Mouse (Mus musculus) spleen, adult 18-20 months (tissue): ENCODE data around the gene Cds1.

Source experiments
- DNase-seq, 2 experiments: peaks; one replicate each; pipeline ENCODE4 v3.0.0; 2022; ENCODE audit warnings: mixed read lengths in 2 of 2

The Cds1 gene

DNA sequence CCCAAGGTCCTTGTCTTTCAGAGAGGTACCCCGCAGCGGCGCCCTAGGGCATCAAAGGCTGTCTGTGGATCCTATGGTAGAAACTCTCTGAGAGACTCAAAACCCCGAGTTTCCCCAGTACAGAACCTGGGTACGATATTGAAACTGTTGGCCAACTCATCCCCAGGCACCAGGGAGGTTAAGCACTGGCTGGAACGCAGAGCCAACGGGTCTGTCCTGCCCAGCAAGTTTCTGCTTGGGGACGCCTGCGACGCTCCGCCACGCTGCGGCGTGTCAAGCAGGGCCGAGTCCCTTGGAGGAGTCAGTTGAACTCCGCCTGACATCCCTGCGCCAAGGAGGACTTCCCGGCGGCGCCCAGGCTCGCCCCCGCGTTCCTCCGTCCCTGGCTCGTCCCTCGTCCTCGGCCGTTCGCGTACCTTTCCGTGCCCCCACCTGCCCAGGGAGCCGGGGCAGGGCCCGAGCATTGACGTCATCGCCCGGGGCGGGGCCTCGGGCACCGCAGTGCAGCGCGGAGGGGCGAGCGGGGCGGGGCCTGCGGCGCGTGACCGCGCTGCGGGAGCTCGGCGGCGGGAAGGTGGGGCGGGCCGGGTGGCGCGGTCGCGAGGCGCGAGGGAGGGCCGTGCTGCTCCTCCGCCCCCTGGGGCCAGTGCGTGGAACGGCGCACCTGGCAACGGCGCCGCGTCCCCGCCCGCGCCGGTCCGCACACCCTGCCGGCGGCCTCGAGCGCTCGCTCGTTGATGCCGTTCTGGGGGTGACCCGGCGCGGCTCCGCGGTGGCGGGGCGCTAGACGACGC lies at the start of gene Cds1:
Gene Cds1, plus strand, starts transcription at position 577 of the 794 bp plus-strand sequence.
- peak; percentile 41 to 63 for DNase-seq

DNA sequence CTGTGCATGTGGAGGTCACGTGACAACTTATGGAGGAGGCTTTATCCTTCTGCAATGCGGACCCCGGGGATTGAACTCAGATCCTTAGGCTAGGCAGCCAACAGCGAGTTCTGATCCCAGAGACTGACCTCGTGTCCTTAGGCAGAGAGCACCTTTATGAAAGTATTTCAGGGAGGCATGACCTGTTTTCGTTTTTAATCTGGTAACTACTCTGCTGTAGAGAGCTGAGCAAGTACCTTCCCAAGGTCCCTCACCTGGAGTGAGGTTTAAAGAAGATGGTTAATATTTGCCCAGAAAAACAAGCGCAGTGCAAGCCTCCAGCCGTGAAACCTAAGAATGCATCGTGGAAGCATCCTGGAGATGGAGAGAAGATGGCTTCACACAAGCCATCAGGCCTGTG lies 40.7 kb upstream of the Cds1 start:
- DNase-seq: no peak

DNA sequence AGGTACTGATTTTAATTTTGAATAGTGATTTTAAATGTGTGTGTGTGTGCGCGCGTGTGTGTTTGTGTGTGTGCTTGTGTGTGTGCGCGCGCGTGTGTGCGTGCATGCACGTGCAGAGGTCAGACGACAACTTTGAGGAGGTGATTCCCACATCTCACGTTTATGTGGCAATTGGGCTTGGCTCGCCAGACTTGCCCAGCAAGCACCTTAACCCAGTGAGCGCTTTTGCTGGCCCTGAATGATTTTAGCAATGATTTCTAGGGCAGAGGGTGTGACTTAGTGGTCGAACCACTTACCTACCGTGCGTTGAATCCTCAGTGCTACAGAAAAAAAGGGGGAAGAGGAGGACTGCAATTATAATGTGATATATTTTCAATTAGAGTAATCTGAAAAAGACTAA lies 40.2 kb upstream of the Cds1 start:
- DNase-seq: no peak

DNA sequence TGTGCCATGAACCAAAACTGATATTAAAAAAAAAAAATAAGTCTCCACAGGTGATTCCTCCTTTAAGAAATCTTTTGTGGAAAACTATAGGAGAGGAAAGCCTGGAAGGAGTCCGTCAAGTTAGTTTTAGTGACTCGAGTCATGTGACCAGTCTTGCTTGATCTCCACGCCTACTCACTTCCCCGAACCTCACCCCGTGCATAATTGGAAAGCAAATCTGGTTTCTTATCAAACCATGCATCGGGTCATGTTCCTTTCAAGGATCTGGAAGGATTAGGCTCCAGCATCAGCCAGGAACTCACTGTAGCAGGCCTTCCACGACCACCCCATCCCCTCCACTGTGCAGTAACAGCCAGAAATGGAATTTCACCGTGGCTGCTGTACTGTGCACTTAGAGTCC lies 39.2 kb upstream of the Cds1 start:
- DNase-seq: no peak

DNA sequence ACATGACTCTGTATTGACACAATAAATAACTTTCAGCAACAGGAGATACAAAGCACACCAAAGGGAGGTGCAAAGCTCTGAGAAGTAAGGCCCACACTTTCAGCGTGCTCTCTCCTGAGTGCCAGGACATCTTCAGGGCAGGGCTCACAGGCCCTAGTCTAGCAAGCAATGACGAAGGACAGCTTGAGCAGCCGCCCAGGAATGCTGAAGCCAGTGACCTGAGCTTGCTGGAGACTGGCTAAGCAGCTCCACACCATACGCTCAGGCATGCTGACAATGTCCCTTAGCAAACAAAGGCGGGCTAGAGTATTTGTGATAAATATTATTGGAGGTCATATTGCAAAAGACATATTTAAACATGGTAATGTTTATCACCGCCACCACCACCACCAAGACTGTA lies 38.6 kb upstream of the Cds1 start:
- no peak for DNase-seq

DNA sequence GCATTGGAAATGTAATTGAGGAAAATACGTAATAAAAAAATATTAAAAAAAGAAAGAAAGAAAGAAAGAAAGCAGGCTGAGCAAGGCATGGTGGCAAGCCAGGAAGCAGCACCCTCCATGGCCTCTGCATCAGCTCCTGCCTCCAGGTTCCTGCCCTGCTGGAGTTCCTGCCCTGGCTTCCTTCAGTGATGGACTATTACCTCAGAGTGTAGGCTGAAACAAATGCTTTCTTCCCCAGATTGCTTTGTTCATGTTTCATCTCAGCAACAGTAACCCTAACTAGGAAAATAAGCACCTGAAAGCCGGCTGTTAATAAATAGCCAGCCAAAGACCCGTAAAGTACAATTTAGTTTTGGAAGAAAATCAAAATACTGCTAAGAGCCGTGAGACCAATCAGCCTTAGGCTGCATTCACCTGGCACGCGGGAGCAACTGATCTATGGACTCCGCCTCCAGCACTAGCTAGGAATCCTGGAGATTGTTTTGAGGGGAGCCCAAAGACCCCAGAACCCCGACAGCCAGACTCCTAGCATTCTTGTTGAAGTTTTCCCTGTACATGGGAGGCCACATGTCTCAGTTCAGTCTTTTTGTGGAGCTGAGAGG lies 36.5 kb upstream of the Cds1 start:
- no peak for DNase-seq

DNA sequence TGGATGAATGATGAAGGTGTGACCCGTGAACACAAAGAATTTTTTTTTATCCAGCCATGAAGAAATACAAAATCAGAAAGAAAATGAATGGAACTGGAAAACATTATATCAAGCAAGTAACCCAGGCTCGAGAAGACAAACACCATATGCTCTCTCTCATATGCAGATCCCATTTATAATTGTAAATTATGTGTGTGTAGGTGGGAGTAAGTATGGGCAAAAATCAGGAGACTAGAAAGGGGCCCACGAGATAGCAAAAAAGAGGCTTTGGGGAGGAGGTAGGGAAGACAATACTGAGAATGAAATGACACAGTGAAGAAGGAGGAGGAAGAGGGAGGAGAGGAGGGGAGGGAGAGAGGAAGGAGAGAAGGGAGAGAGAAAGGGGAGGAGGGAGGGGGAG lies 27.6 kb upstream of the Cds1 start:
- no peak for DNase-seq

DNA sequence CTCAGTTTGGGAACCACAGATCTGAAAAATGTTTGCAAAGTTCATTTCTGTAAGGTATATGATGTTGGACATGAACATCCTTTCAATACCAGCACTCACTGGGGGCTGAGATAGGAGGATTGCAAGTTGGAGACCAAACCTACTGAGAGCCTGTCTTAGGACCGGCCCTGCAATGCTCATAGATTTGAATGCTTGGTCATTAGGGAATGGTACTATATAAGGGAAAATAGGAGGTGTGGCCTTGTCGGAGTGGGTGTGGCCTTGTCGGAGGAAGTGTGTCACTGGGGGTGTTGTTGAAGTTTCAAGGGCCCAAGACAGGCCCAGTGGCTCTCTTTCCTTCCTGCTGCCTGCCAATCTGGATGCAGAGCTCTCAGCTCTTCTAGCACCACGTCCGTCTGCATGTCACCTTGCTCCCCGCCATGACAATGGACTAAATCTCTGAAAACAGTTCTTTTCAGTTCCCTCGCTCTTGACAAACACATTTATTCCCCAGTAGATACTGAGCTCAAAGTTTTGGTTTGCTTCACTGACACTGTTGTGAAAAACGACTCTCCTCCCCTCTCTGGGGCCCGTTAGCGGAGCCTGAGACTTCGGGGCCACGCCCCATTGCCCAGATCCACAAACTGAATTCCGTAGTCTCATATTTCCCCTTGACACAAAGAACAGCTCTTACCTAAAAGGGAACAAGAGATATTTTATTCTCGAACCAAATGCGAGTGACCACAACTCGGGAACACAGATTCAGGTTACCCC lies 24.3 kb upstream of the Cds1 start:
- no peak for DNase-seq

DNA sequence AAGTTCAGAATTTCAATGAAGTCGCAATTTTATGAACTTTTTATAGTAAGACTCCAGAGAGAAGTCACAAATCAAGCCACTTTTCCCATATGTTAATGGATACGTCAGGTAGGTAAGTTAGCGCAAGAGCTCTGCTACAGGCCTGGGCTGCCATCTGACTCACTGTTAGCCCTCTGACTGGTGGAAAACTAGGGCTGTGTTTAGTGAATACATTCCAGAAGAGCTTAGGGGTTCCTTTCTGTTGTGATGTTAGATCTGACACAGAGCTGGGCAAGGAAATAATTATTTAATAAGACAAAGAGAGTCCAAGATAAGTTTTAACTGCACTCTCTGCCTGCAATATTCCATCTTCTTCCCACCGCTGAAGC lies 23.7 kb upstream of the Cds1 start:
- no peak for DNase-seq

DNA sequence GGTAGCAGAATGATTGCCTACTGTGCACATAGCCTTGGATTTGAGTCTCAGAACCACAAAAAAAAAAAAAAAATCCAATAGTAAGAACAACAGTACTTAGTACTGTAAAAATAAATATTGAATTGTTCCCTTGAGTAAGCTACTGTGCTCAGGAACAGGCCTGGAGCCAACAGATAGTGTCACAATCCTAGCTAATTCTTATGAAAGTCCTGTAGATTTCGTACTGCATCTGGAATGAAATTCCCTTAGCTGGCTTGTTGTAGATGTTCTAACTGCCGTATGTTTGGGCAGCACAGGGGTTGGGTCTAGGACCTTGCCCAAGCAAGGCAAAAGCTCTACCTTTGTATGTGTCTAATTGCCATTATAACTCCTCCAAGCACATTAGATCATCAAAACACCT lies 22.9 kb upstream of the Cds1 start:
- DNase-seq: no peak

DNA sequence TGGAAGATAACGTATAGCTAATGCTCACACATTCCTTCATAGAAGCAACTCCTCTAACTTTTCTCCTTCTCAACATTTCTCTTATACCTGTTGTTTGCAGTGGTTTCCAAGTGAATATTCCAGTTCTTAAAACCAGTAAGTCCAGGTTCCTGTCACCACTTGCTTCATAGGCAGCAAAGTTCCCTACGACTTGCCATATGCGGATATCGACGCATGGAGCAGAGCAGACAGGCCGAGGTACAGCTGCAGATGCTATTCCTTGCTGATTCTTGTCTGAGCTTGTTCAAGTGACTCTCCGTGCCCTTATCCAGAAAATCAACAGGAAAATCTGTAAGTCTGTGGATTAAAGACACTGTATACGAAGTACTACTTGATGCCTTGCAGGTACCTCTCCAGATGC lies 22.5 kb upstream of the Cds1 start:
- no peak for DNase-seq

DNA sequence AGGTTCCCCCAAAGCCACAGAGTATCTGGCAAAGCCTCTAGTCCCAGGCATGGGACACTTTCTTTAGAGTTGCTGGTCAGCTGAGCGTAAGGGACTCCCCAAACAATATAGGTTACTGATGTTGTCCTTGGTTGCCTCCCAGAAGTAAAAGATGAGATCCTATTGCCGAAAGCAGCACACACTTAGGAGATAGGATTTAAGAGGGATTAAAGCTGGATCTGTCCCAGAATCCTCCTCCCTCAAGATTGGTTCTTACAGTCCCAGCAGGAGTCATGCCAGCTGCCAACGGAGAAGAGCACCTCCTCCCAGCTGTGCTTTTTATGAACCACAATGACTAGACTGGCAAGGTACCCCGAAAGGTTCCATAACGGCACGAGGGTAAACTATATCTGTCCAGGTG lies 20.0 kb upstream of the Cds1 start:
- DNase-seq: no peak

DNA sequence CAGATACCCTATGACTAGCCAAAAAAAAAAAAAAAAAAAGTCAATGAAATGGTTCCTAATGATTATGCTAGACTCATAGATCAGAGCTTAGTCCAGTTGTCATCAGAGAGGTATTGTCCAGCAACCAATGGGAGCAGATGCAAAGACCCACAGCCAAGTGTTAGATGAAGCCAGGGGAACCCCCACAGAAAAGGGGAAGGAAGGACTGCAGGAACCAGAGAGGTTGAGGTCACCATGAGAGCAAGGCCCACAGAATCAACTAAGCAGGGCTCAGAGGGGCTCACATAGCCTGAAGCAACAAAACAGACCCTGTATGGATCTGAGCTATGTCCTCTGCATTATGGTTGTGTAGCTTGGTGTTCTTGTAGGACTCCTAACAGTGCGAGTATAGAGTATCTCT lies 11.2 kb upstream of the Cds1 start:
- no peak for DNase-seq

DNA sequence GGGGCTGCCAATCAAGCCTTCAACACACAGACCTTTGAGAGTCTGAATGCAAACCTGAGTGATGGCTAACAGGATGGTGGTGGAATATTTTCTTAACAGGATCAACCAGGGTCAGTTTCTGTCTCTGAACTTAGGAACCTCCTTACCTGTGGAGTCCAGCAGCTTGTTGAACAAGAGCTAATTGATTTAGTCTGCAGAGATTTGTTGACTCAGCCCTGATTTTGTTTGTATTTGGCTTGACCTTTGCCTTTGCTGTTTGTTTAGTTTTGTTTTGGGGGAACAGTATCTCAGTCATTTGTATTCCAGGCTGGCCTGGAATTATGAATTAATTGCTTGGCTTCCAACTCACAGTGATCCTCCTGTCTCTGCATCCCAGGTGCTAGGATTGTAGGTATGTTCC lies 7.3 kb upstream of the Cds1 start:
- DNase-seq: no peak

DNA sequence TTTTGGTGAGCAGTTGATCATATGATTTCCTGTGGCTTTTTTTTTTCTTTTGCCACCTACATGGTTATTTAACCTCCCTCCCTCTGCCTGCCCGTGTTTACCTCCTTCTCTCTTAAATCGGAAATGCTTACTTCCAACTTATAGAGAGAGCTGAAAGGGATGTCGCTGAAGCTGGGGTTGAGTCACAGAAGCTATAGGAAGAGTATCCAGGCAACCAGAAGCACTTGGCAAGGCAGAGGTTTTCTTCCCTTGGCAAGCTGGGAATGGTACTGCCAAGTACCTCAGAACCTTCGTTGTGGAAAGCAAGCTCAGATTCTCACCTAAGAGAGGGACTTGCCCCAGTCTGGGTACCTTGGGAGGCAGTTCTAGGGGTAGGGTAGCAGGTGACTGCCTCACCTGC lies 3.2 kb upstream of the Cds1 start:
- DNase-seq: no peak

DNA sequence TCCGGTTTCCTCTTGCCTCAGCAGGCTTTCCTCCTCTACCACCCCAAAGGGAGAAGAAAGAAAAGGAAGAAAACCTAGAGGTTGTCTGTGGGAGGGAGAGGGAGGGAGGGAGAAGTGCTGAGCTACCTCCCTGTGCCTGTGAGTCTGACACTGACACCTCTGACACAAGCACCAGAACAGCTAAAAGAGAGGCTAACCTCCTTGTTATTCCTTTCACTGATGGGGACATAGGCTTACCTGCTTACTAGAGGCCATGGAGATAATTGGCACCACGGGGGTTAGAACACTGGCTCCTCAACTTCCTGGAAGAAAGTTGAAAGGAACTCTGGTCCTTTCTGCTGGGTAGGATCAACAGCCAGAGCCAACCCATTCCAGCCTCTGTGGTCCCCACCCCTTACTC lies 1.4 kb upstream of the Cds1 start:
- no peak for DNase-seq

DNA sequence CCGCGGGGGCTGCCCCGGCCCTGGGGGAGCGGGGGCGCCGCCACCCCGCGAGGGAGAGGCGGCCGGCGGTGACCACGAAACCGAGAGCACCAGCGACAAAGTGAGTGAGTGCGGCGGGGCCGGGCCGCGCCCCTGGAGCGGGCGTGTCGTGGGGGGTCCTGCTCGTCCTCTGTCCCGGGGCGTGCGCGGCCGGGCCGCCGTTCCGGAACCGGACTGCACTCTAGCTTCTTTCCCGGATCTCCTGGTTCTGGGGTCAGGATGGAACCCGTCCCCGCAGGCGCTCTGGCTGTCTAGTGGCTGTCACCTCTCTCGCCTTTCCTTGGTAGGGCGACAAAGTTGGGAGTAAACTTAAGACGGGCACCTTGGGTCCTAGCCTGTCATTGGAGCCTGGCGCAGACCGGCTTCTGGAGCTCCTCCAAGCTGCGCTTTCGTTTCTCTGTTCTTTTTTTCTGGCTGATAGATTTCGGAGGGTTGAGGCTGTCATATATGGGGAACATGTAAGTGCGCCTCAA lies 516 bp downstream of the Cds1 start:
- DNase-seq: peak; percentile 8 to 9

DNA sequence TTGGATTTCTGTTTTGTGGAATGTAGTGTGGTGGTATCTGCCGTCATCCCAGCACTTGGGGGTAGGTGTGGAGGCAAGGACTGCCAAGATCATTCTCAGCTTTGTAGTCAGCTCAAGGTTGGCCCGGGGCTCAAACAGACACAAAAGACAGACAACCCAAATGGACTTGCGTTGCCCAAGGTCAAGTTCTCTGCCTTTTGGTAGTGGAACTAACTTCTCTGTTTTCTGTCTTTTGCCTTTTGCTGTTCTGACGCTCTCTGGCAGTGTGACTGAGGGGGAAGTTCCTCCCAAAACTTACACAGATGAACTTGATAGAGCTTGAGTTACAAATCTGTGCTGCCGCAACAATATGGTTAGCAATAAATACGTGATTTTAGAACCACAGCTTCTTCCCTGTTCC lies 1.3 kb downstream of the Cds1 start:
- no peak for DNase-seq

DNA sequence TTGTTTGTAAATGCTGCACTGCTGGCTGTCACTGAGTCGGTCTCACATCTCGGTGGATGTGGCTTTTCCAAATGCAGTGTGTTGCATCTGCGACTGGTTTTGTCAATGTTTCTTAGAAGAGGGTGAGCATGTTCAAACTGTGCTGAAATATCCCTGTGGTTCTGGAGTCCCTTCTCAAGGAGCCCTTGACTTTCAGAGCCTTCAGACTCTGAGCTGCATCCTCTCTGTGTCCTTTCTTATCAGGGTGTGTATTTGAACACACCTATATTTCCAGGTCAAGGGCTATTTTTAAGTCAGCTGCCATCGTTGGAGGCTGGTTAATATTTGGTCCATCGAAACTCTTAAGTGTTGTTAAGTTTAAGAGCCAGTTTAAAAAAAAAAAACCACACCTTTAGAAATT lies 2.2 kb downstream of the Cds1 start:
- no peak for DNase-seq

DNA sequence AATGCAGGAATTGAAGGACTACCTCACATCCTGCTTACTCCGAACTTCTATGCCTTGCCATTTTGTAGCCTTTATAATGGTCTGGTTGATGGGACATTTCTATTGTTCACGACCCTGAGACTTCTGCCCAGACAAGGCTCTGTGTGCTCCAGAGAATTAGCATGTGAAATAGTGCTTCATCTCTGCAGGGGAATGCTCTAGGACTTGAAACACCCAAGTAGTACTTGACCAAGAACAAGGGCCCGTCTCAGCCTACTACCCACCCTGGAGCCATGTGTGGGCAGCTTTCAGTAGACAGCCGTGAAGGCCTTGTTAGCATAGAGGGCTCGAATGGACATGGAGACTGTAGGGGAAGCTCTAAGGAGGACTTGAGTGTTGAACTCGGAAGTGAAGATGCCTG lies 2.6 kb downstream of the Cds1 start:
- no peak for DNase-seq

DNA sequence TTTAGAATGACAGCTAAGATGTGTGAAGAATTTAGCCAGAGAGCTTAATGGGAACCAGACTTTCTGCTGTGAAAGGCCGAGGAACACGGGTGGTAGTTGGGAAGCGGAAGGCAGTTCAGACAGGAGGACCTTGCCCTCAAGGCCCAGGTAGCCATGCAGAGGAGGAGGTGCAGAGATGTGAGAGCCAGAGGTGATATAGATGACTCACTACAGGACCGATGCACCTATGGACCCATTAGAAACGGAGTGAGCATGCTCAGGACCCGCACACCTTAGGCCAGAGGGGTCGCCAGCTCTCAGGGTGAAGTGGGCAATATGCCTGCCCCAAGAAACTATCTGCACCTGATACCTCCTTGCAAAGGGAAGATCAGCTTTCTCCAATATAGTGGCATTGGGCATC lies 3.6 kb downstream of the Cds1 start:
- DNase-seq: no peak

DNA sequence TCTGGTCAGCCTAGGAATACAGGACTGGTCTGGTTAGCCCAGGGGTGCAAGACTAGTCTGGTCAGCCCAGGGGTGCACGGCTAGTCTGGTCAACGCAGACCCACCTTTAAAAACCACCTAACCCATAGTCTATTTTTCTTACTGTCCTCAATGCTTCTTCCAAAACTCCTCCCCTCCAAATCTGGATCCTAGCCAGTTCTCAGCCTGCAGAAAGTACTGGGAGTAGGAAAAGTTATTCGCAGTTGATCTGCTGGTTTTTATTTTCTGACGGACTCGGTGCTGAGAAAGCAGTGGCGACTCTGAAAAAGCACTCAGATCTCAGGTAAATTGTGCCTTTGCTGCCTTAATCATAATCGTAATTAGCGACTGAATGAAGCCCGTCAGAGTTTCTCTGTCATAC lies 7.7 kb downstream of the Cds1 start:
- DNase-seq: no peak

DNA sequence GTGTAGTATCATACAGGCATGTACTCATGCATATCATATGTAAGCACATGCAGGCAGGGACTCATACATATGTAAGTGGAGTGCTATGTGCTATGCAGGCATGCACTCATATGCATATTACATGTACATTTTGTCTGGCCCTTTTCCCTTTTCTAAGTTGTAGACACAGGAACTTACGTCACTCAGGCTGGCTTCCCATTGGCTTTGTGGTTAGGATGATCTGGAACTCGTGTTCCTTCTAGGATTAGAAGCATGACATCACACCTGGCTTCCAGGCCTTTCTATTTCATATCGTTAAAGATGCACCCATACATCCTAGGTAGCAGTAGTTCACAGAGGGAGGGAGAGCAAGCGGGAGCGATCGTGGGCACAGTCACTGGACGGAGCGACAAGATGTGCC lies 10.3 kb downstream of the Cds1 start:
- no peak for DNase-seq

DNA sequence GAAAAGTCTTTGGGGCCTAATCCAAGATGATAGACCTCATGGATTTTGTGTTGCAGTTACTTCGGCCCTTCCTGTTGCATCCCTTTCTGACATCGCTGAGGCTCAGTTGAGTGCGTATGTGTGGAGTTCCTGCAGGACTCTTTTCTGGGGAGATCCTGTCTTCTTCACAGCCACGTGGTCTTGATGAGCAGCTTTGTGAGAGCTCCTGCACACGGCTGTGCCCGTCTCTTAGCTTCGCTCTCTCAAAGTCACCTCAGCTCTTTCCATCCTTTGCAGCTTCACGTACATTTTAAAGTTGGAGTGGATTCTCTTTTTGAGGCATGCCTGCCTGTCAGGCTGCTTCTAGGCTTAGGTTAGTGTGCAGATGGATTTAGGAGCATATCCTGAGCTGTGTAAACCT lies 11.6 kb downstream of the Cds1 start:
- no peak for DNase-seq
